Mouse (Mus musculus) neural tube, embryonic 12.5 days (tissue): Measurements from ENCODE around the gene Twnk. TPM values are rescaled to one million over a fixed set of nuclear protein-coding genes. Genes with fewer than 3 reads are reported as not detected.

Source experiments
- ATAC-seq: fragments of 200-750 bp; cut with Nextera tagmentation; 2 replicates; pipeline ENCODE4 v1.8.0; 2017; ENCODE audit warnings: low read depth, mild to moderate bottlenecking, moderate TSS enrichment, moderate library complexity; ENCODE audit not compliant: low FRiP score
- H3K27ac ChIP-seq: fragments of 300-500 bp; sonication (generic); 2 replicates; pipeline ENCODE4 v1.5.1; 2016
- H3K27me3 ChIP-seq: fragments of 300-500 bp; sonication (generic); replicated peaks from 2 replicates; pipeline ENCODE4 v1.6.1; 2016; ENCODE audit warnings: mild to moderate bottlenecking
- H3K36me3 ChIP-seq: fragments of 300-500 bp; sonication (generic); 2 replicates; pipeline ENCODE4 v1.6.1; 2016; ENCODE audit warnings: mild to moderate bottlenecking
- H3K4me1 ChIP-seq: fragments of 300-500 bp; sonication (generic); 2 replicates; pipeline ENCODE4 v1.6.1; 2016
- H3K4me2 ChIP-seq: fragments of 300-500 bp; sonication (generic); replicated peaks from 2 replicates; pipeline ENCODE4 v1.6.1; 2016; ENCODE audit warnings: mild to moderate bottlenecking
- H3K4me3 ChIP-seq: fragments of 300-500 bp; sonication (generic); 2 replicates; pipeline ENCODE4 v1.5.1; 2016
- H3K9ac ChIP-seq: fragments of 300-500 bp; sonication (generic); 2 replicates; pipeline ENCODE4 v1.6.1; 2016; ENCODE audit warnings: mild to moderate bottlenecking
- H3K9me3 ChIP-seq: fragments of 300-500 bp; sonication (generic); 2 replicates; pipeline ENCODE4 v1.6.1; 2016; ENCODE audit warnings: mild to moderate bottlenecking
- WGBS: fragments of 180-500 bp; shearing (Covaris S2); methylation state at CpG from one replicate; pipeline ENCODE4 v1.1.7; 2016; 5-methylcytosine and 5-hydroxymethylcytosine counted together
- polyA plus RNA-seq: library from polyadenylated mRNA; unstranded; fragments of >200 nt; fragmentation: Nextera tagmentation; extraction: Ambion mirVana; gene quantifications from 2 replicates; pipeline ENCODE4 v1.2.1, GENCODE M21; 2016

The Twnk gene
- polyA plus RNA-seq, 1 experiment from 2014 or later: 22.8 TPM

DNA sequence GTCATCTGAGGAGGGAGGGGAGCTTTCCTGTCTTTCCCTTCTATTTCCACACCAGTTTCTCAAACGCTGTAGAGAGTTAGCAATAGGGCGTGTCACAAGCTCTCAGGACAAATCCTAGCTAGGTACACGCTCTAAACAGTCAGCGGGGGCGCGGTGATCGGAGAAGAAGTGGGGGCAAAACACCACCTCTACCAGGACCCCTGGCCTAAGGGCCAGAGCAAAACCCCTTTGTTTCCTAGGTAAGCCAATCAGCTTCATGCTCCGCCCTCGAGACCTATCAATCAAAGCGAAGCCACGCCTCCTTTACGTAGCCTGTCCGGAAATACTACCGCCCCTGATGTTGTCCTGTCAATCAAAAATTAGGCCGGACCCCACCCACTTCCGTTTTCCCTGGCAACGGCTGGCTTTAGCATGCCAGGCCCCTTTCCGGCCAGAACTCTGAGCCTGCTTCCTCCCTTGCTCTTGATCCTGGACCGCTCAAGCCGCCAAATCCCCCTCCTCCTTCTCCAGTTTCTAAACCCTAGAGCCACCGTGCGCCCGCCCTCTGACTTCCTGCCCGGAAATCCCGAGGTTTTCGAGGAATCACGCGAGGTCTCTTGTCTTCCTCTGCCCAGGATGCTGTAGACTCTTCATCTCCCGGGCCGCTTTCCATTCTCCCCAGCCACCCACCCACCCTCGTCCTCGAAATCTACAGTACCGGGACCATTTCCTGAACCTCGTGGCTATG is 52.8 kb downstream of the Twnk start:
- WGBS: under 1% methylated on average over 34 of the region's 34 CpGs
- peak; percentile 89 for ATAC-seq

DNA sequence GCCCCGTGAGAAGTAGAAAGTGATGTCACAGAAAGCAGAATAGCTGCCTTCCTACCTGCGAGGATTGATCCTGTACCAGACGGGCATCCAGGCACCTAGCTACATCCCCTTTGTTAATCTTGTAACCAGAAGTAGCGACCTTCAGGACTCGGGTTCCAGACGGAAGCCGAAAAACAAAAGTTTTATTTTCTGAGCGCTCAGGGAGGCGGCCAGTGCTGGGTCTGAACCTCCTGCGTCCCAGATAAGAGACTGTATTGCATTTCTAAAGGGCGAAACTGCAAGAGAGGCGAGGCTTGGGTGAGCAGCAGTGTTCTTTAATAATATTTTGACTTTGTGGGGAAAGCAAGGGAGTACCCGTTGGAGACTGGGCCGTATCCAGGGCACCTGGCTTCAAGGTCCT is 53.4 kb downstream of the Twnk start:
- Histone ChIP-seq H3K4me1 (peaks cover 25% of the 10 kb centered on the region), H3K9ac (peak overlapping the region; percentile 74), H3K27me3 (peaks cover 5% of the 10 kb centered on the region), H3K4me3 (peak overlapping the region; percentile 57), H3K4me2 (peak overlapping the region; percentile 78), H3K9me3 (no peaks in the 10 kb centered on the region), H3K36me3 (peaks cover 9% of the 10 kb centered on the region; the same call in 1 of the 2 replicates), H3K27ac (peak overlapping the region; percentile 95)
- WGBS: 1% methylated on average over 14 of the region's 14 CpGs
- ATAC-seq: no peak

More for the DNA sequence above, 52.8 kb downstream of the Twnk start:
- Histone ChIP-seq H3K36me3 (peaks cover 9% of the 10 kb centered on the region; the same call in 1 of the 2 replicates), H3K9me3 (no peaks in the 10 kb centered on the region), H3K4me3 (peak overlapping the region; percentile 57), H3K4me1 (peaks cover 23% of the 10 kb centered on the region), H3K27me3 (0 out of 2 replicates have a peak, but pooled peaks cover 4% of the 10 kb centered on the region), H3K9ac (peak overlapping the region; percentile 74), H3K4me2 (peak overlapping the region; percentile 78), H3K27ac (peak overlapping the region; percentile 95)

Other genes with a start within 250 kb of the Twnk start
- 21.9 and 23.3 TPM in 2 replicates for gene Pax2, start 249.6 kb upstream of the Twnk start, polyA plus RNA-seq
- gene Slf2, start 74.5 kb upstream of the Twnk start, polyA plus RNA-seq: 37.2 and 38.9 TPM in 2 replicates
- gene Sema4g, start 16.6 kb upstream of the Twnk start, polyA plus RNA-seq: 10.1 and 10.8 TPM in 2 replicates
- 82.9 and 83.2 TPM in 2 replicates for gene Mrpl43, start 779 bp downstream of the Twnk start, polyA plus RNA-seq
- 68.5 and 70.0 TPM in 2 replicates for gene Lzts2, start 8.8 kb downstream of the Twnk start, polyA plus RNA-seq
- gene Pdzd7, start 40.1 kb downstream of the Twnk start, polyA plus RNA-seq: 0.63 and 0.72 TPM in 2 replicates
- gene Sfxn3, start 41.8 kb downstream of the Twnk start, polyA plus RNA-seq: 38.3 and 41.2 TPM in 2 replicates
- 0.46 and 0.57 TPM in 2 replicates for gene Kazald1, start 69.6 kb downstream of the Twnk start, polyA plus RNA-seq
- 2.0 and 2.4 TPM in 2 replicates for gene Tlx1, start 145.0 kb downstream of the Twnk start, polyA plus RNA-seq
- gene Lbx1, start 230.1 kb downstream of the Twnk start, polyA plus RNA-seq: 20.3 and 21.3 TPM in 2 replicates